Mouse (Mus musculus): ENCODE results near the gene Cct8l1. TPM values are rescaled to one million over a fixed set of nuclear protein-coding genes. Genes with fewer than 3 reads are reported as not detected.

Gene Cct8l1
- polyA plus RNA-seq, 1 experiment from 2014 or later: not detected

DNA sequence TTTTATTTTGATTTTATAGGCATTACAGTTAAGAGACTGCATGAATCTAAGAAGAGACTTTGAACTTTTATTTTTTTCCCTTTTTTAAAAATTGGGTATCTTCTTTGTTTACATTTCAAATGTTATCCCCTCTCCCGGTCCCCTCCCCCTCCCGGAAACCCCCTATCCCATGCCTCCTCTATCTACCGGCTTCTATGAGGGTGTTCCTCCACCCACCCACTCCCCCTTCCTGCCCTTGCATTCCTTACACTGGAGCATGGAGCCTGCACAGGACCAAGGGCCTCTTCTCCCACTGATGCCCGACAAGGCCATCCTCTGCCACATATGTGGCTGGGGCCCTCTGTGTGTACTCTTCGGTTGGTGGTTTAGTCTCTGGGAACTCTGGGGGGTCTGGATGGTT is 40.5 kb downstream of the Cct8l1 start:
- H3K36me3 ChIP-seq (replicated peaks): no peaks in the 10 kb centered on the region
- 89% methylated on average over 5 of the region's 5 CpGs for WGBS

More for the DNA sequence above, 40.5 kb downstream of the Cct8l1 start:
- DNase-seq (ENCODE audit: extremely low spot score, low spot score): no peak
- Histone ChIP-seq H3K4me3 (no peak overlapping the region), H3K27me3 (ENCODE audit: poor library complexity, severe bottlenecking) (no peaks in the 10 kb centered on the region), H3K4me1 (no peaks in the 10 kb centered on the region), H3K9me3 (no peaks in the 10 kb centered on the region), H3K27ac (no peak overlapping the region)

Other genes starting within 250 kb of the Cct8l1 start
- 9.9 and 12.0 TPM in 2 replicates for gene Kmt2c, start 17.3 kb upstream of the Cct8l1 start, polyA plus RNA-seq (2016; fragmentation: Nextera tagmentation; extraction: Ambion mirVana)
- gene Xrcc2, start 189.8 kb downstream of the Cct8l1 start, polyA plus RNA-seq (2016; fragmentation: Nextera tagmentation; extraction: Ambion mirVana): 20.7 and 22.7 TPM in 2 replicates
- gene Actr3b, start 243.9 kb downstream of the Cct8l1 start, polyA plus RNA-seq (2016; fragmentation: Nextera tagmentation; extraction: Ambion mirVana): 11.0 and 11.7 TPM in 2 replicates

Data from forebrain, embryonic 10.5 days (tissue).